Mouse (Mus musculus) embryo, embryonic 9.5 days (tissue): ENCODE measurements at regions not wholly inside any gene's neighbourhood (a gene's known extent, or its start where the extent isn't known, plus 50 kb on each side); places are given as distances from the start of the nearest gene placed in this dataset.
"Not testable (repeated sequence)": the region's sequence is repeated elsewhere in the genome, so short reads cannot be mapped to it uniquely, and the experiment has no call there.

Source experiments
- DNase-seq: peaks from one replicate; pipeline ENCODE4 v3.0.0-alpha.2; 2017; ENCODE audit errors: extremely low spot score

GRCm38 (mm10) chr1:51596935-51597820 lies 119.0 kb upstream of the Nabp1 start:
- peak; percentile 86 for DNase-seq

GRCm38 (mm10) chr1:51594666-51595065 lies 116.4 kb upstream of the Nabp1 start:
- no peak for DNase-seq

- DNase-seq, result no peak
Measured at GRCm38 (mm10) chr1:51593621-51594441, 115.6 kb upstream of the Nabp1 start.

GRCm38 (mm10) chr1:51591886-51592285 lies 113.7 kb upstream of the Nabp1 start:
- no peak for DNase-seq

GRCm38 (mm10) chr1:51590606-51591400 lies 112.6 kb upstream of the Nabp1 start:
- no peak for DNase-seq

- DNase-seq, result no peak
Measured at GRCm38 (mm10) chr1:51584925-51585424, 106.8 kb upstream of the Nabp1 start.

GRCm38 (mm10) chr1:51583871-51584270 lies 105.6 kb upstream of the Nabp1 start:
- no peak for DNase-seq

- DNase-seq, result no peak
Measured at GRCm38 (mm10) chr1:51580074-51580473, 101.8 kb upstream of the Nabp1 start.

GRCm38 (mm10) chr1:51577701-51578100 lies 99.5 kb upstream of the Nabp1 start:
- no peak for DNase-seq

GRCm38 (mm10) chr1:51572314-51573078 lies 94.3 kb upstream of the Nabp1 start:
- no peak for DNase-seq

GRCm38 (mm10) chr1:51569625-51570024 lies 91.4 kb upstream of the Nabp1 start:
- no peak for DNase-seq

GRCm38 (mm10) chr1:51566170-51566649 lies 88.0 kb upstream of the Nabp1 start:
- no peak for DNase-seq

- DNase-seq, result not testable (repeated sequence)
Measured at GRCm38 (mm10) chr1:51556616-51557015, 78.4 kb upstream of the Nabp1 start.

- DNase-seq, result no peak
Measured at GRCm38 (mm10) chr1:51553738-51554137, 75.5 kb upstream of the Nabp1 start.

GRCm38 (mm10) chr1:51551624-51552023 lies 73.4 kb upstream of the Nabp1 start:
- DNase-seq, result no peak

GRCm38 (mm10) chr1:51542801-51543200 lies 64.6 kb upstream of the Nabp1 start:
- no peak for DNase-seq

- no peak for DNase-seq
Measured at GRCm38 (mm10) chr1:51539634-51540033, 61.4 kb upstream of the Nabp1 start.

- DNase-seq, result no peak
Measured at GRCm38 (mm10) chr1:51538836-51539235, 60.6 kb upstream of the Nabp1 start.

- no peak for DNase-seq
Measured at GRCm38 (mm10) chr1:51537765-51538360, 59.6 kb upstream of the Nabp1 start.

- DNase-seq, result no peak
Measured at GRCm38 (mm10) chr1:51536076-51536475, 57.9 kb upstream of the Nabp1 start.
